Mouse (Mus musculus): ENCODE results near the gene Klrk1.
"Not testable (repeated sequence)": the region's sequence is repeated elsewhere in the genome, so short reads cannot be mapped to it uniquely, and the experiment has no call there.

Gene Klrk1

DNA sequence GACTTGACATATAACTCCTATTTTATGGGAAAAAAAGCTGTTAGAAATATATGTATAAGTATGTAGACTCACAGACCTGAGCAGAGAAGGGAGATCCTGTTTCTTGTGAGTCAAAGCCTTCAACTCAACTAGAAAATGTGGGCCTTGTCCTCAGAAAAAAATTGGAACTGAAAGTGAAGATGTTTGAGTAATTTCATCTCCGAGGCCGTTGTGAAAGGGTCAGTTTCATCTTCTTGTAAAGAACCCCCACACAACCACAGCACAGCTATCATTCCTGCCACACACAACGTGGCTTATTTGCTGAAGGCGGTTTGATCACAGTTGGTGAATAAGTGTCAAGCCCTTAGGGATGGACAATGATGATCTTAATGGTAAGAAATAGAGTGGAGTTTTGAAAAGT, at the start of gene Klrk1:
Gene Klrk1 (minus strand): TSS at position 130 of the 400 bp plus-strand sequence.
- DNase-seq (ENCODE audit: low read depth, low spot score): no peak

DNA sequence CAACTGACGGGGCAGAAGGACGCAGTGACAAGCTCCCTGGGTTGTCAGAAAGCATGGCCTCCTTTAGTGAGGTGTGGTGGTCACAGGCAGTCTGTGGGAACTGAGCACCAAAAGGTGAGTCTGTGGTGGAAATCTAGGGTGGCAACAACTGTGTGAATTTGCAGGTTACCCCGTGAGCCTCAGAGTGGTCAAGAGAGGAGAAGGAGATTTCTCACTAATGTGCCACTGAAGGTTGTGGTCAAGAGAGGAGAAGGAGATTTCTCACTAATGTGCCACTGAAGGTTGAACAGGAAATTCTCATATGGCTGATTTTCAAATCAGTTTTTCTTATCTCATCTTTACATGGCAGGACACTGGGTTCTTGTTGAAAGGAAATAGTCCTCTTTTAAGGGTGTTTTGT, 37.6 kb upstream of the Klrk1 start:
- not testable (repeated sequence) for DNase-seq (ENCODE audit: low read depth, low spot score)

DNA sequence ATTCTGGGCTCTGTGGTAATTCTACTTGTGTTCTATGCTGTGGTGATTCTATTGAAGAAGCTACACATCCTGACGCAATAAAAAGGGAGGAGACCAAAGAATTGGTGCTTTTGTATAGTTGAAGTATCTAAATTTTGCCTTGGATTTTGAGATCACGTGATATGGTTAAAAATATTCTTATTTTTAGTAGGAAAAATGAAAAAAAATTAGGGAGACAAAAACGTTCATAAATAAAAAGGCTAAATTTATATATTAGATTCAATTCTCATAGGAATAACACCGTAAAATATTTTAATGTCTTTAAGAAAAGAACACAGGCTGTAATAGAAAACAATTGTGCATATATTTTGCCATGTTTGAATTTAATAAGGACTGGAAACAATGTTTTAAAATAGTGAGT, 36.9 kb upstream of the Klrk1 start, which contains the start of gene Klrc2:
Gene Klrc2 (minus strand): TSS at position 101 of the 400 bp plus-strand sequence.
- not testable (repeated sequence) for DNase-seq (ENCODE audit: low read depth, low spot score)

DNA sequence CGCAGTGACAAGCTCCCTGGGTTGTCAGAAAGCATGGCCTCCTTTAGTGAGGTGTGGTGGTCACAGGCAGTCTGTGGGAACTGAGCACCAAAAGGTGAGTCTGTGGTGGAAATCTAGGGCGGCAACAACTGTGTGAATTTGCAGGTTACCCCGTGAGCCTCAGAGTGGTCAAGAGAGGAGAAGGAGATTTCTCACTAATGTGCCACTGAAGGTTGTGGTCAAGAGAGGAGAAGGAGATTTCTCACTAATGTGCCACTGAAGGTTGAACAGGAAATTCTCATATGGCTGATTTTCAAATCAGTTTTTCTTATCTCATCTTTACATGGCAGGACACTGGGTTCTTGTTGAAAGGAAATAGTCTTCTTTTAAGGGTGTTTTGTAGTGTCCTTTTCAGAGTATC, 20.4 kb upstream of the Klrk1 start:
- not testable (repeated sequence) for DNase-seq (ENCODE audit: low read depth, low spot score)

DNA sequence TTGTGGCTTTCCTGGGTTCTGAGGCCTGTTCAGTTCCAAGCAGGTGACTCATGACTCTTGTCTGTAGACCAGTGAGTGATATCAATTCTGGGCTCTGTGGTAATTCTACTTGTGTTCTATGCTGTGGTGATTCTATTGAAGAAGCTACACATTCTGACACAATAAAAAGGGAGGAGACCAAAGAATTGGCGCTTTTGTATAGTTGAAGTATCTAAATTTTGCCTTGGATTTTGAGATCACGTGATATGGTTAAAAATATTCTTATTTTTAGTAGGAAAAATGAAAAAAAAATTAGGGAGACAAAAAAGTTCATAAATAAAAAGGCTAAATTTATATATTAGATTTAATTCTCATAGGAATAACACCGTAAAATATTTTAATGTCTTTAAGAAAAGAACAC, 19.6 kb upstream of the Klrk1 start, which contains the start of gene Klrc3:
Gene Klrc3 (minus strand): TSS at position 101 of the 400 bp plus-strand sequence.
- DNase-seq (ENCODE audit: low read depth, low spot score): not testable (repeated sequence)

DNA sequence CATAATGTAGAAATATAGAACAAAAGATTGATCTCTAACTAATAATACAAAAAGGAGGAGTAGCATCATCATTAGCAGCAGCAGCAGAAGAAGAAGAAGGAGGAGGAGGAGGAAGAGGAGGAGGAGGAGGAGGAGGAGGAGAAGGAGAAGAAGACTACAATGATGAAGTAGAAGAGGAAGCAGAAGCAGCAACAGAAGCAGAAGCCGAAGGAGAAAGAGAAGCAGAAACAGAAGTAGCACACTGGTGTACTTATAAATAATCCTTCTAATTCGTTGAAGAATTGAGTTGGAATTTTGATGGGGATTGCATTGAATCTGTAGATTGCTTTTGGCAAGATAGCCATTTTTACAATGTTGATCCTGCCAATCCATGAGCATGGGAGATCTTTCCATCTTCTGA, 7.4 kb upstream of the Klrk1 start:
- not testable (repeated sequence) for DNase-seq (ENCODE audit: low read depth, low spot score)

DNA sequence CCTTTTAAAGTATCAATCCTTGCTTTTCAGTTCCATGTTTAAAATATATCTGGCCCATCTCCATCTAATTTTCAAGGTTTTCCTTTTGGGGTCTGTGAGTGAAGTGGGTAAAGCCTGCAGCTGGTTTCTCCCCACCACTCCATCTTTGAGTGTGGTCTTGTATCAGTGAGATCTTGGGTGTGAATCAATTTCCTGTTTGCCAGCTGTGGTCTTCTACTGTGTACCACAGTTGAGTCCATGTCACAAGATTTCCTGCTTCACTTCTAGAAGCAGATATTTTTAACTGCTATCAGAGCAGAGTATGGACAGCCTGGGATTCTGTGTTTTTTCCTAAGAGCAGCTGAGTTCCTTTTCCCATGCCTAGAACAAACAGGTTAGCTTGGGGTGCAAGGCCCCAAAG, 15.3 kb downstream of the Klrk1 start:
- DNase-seq (ENCODE audit: low read depth, low spot score): no peak

DNA sequence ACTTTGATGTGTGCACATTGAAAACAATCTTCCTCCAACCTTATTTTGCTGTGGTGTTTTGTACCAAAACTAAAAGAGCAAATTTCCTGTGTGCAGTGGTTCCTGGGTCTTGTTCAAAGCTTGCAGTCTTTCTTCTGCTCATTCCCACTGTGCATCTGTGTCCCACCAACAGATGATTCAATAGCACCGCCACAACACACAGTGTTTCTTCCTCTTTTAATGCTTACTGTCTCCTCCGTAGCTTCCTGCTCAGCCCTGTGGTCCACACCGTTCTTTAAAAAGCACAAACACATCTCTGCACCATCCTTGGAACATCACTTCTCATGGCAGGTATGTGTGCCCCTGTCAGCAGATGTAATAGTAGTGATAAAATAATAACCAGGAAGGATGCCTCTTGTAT, 32.2 kb downstream of the Klrk1 start, which contains the start of gene Klrd1:
Gene Klrd1 (plus strand): TSS at position 275 of the 400 bp plus-strand sequence.
- DNase-seq (ENCODE audit: low read depth, low spot score): no peak

DNA sequence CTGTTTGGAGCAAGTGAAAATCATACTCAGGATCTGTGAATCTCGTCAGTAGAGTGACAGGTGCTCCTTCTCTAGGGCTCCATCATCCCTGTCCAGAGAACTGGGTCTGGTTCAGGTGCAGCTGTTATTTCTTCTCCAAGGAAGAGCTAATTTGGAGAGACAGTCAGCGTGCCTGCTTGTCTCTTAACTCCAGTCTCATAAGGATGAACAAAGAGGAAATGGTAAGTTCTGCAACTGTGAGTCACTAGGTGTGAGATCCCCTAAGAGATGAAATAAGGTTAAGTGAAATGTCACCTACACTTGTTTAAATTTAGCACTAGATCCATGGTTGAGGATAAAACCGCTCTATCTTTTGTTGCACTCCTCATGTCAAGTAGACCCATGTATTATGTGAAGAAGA, 40.6 kb downstream of the Klrk1 start:
- DNase-seq (ENCODE audit: low read depth, low spot score): no peak

DNA sequence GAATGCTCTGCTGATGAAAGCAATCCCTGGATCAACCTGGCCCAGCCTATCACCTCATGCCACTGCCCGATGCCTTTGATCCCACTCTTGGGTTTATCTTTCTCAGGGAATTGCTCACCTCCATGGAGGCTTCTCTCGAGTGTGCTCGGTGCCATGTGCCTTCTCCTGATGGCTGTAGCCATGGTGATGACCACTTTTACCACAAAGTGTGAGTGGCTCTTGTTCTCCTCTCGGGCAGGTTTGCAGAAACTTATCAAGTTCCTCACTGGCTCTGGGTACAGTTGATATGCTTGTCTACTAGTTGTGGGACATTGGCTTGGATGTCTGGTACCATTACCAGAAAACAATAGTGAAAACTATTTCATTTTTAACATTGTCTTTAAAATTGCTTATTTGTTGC, 41.8 kb downstream of the Klrk1 start:
- DNase-seq (ENCODE audit: low read depth, low spot score): no peak

DNA sequence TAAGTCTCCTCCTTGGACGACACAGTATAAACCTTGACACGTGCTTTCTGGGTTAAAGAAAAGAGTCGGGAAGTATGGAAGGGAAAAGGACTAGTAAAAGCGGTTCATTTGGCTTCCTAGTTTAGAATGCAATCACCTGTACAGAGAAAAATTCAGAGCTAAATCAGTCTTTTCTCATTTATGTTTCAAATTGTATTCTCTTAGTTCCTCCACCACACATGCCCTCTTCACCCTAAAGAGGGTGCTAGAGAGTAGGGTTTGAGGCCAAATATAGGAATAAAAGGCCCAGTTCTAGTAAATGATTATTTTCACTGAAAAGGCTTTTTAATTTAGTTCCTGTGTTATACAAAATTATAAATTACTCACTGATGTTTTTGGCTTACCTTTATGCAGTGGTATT, 42.4 kb downstream of the Klrk1 start:
- no peak for DNase-seq (ENCODE audit: low read depth, low spot score)

DNA sequence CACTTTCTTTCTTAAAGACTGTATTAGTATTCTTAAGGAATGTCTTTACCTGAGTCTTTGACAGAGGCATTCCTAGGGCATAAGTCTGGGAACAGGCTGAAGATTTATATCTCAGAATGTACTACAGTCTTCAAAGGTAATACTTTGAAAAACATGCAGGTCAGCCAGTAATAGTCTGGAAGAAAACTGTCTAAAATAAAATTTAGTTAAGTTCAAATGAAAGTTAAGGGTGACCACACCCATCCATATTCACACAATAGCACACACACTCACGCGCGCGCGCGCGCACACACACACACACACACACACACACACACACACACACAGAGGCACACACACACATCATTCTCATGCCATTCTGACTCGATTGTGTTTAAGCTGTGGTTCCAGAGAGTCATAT, 46.1 kb downstream of the Klrk1 start, which contains the start of gene Klre1:
Gene Klre1 (plus strand): TSS at position 301 of the 400 bp plus-strand sequence.
- DNase-seq (ENCODE audit: low read depth, low spot score): no peak

DNA sequence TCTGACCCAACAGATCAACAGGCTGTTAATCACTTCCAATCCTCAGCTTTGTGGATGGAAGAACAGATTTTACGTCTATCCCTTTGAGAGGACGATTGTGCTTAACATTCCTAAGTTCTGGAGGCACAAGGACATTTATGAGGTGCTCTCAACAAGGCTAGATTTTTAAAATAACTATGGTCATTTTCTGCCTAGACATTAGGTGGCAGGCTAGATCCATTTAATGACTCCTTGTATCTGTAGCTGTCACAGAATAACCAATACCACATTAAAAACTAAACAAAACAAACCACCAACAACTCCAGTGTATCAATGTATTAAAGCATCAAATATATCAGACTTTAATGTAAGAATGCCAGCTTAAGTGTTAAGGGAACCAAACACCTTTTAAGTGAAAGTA, 48.3 kb downstream of the Klrk1 start:
- no peak for DNase-seq (ENCODE audit: low read depth, low spot score)

DNA sequence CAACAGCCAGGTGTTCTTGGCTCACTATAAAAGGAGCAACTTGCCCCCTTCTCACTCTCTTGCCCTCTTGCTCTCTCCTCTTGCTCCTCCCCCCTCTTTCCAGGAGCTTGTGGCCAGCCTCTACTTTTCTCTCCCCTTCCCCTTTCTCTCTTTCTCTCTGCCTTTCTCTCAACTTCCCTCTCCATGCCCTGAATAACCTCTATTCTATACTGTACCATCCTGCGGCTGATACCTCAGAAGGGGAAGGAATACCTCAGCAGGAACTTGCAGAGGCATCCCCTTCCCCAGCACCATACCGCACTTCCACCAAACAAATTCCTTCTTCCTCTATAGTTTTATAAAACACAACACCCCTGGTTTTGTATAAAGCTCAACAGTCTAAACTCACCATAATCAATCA, 58.4 kb downstream of the Klrk1 start:
- no peak for DNase-seq (ENCODE audit: low read depth, low spot score)
